In genomic region chr2:49691441-49691840, GRCm38 (mm10) we compare ENCODE assay signal across 18 mouse cellular contexts.
DNase-seq lines count a peak whose midpoint lies in the region; ATAC-seq and TF ChIP-seq lines count a peak whose summit lies in the region.
"Had no signal": no experiment of that assay in that cellular context is flagged by ENCODE, and none has a peak within 500 bp of the region (broad histone marks: within the 10 kb centered on the region; RNA-seq: fewer than 3 reads in every experiment).

No protein-coding gene starts in this region.

- no peak overlapping the region for H3K4me3 ChIP-seq in hindbrain, embryonic 13.5 days
- H3K4me3 ChIP-seq in hindbrain, embryonic 10.5 days = no peak overlapping the region
- H3K4me3 ChIP-seq in MEL (ENCODE audit: control insufficient read depth in 1 of 2, insufficient read depth in 1 of 2, low read depth in 2 of 2, low read length in 2 of 2) = peak overlapping the region in 1 of 2 experiments; percentile 22; a peak in 1 of 4 replicates
- no peak overlapping the region for H3K4me3 ChIP-seq in forebrain, embryonic 13.5 days
- H3K4me3 ChIP-seq in layer of hippocampus, adult 2 months = no peak overlapping the region
- H3K4me3 ChIP-seq: embryonic facial prominence, embryonic 15.5 days; gastrocnemius, adult 2 months; myocyte had no signal

- peak in 1 of 2 experiments; percentile 20; a peak in 1 of 4 replicates for TF ChIP-seq EP300 in MEL (IDR thresholded peaks at IDR 0.05; ENCODE audit: low read depth in 1 of 2, low read length in 2 of 2)

- TF ChIP-seq POLR2A in MEL (IDR thresholded peaks at IDR 0.05; ENCODE audit: control insufficient read depth in 1 of 2, insufficient read depth in 1 of 2, low read depth in 1 of 2, low read length in 2 of 2, poor library complexity in 1 of 2) = no peak

- ATAC-seq in hindbrain, embryonic 13.5 days (ENCODE audit: low FRiP score) = no peak
- peak; percentile 28; the same call in 1 of the 2 replicates for ATAC-seq in forebrain, embryonic 13.5 days
- peak; percentile 75 for ATAC-seq in megakaryocyte-erythroid progenitor cell, adult 5-6 weeks (replicated peaks; ENCODE audit: low FRiP score, low TSS enrichment, poor library complexity, severe bottlenecking)
- ATAC-seq: inflammation-experienced regulatory T-cells, adult 6 months; liver, postnatal 0 days had no signal

- no peak for DNase-seq in hindbrain, embryonic 10.5 days (ENCODE audit: low spot score)
- peak; percentile 43 for DNase-seq in MEL (ENCODE audit: low read depth, low spot score)
- no peak for DNase-seq in layer of hippocampus, adult 2 months (ENCODE audit: low spot score in 2 of 2)
- no peak for DNase-seq in kidney, postnatal 4 days
- DNase-seq: adrenal gland, adult 2 months; gastrocnemius, adult 2 months; heart, postnatal 36 days; kidney, adult 2 months; kidney, postnatal 10 days; liver, postnatal 0 days; lung, postnatal 10 days; thymus, adult 2 months had no signal

- no peaks in the 10 kb centered on the region for H3K79me2 ChIP-seq in MEL (ENCODE audit: control insufficient read depth, insufficient read depth, low read length, poor library complexity)

- TF ChIP-seq CTCF in MEL (IDR thresholded peaks at IDR 0.05 in 2 of 3, conservative IDR thresholded peaks at IDR 0.05 in 1 of 3; ENCODE audit: control insufficient read depth in 1 of 3, insufficient read depth in 1 of 3, low read depth in 2 of 3, low read length in 3 of 3, poor library complexity in 1 of 3, severe bottlenecking in 1 of 3) = no peak
- TF ChIP-seq CTCF in layer of hippocampus, adult 2 months (conservative IDR thresholded peaks at IDR 0.05) = no peak

- TF ChIP-seq RAD21 in MEL (IDR thresholded peaks at IDR 0.05; ENCODE audit: low read depth, low read length) = no peak

- H3K36me3 ChIP-seq in hindbrain, embryonic 13.5 days = peaks cover 11% of the 10 kb centered on the region
- peaks cover 48% of the 10 kb centered on the region for H3K36me3 ChIP-seq in hindbrain, embryonic 10.5 days
- H3K36me3 ChIP-seq in MEL (ENCODE audit: control insufficient read depth in 1 of 2, insufficient read depth in 2 of 2, low read length in 2 of 2) = no peaks in the 10 kb centered on the region; a peak in 1 of 4 replicates
- peaks cover 37% of the 10 kb centered on the region for H3K36me3 ChIP-seq in forebrain, embryonic 13.5 days (ENCODE audit: poor library complexity, severe bottlenecking)
- H3K36me3 ChIP-seq: embryonic facial prominence, embryonic 15.5 days had no signal

- peak overlapping the region; percentile 45; the same call in 1 of the 2 replicates for H3K27ac ChIP-seq in hindbrain, embryonic 13.5 days
- H3K27ac ChIP-seq in hindbrain, embryonic 10.5 days = no peak overlapping the region
- no peak overlapping the region for H3K27ac ChIP-seq in MEL (ENCODE audit: control insufficient read depth, low read depth, low read length)
- H3K27ac ChIP-seq in forebrain, embryonic 13.5 days = peak overlapping the region; percentile 41; the same call in 1 of the 2 replicates
- no peak overlapping the region for H3K27ac ChIP-seq in layer of hippocampus, adult 2 months
- H3K27ac ChIP-seq: embryonic facial prominence, embryonic 15.5 days; gastrocnemius, adult 2 months had no signal

- no peaks in the 10 kb centered on the region for H3K27me3 ChIP-seq in hindbrain, embryonic 13.5 days
- H3K27me3 ChIP-seq in hindbrain, embryonic 10.5 days (ENCODE audit: insufficient read depth, poor library complexity, severe bottlenecking) = no peaks in the 10 kb centered on the region
- H3K27me3 ChIP-seq in MEL (ENCODE audit: control insufficient read depth in 1 of 2, insufficient read depth in 2 of 2, low read length in 2 of 2) = peaks cover 0 to 4% of the 10 kb centered on the region in 2 experiments; a peak in 1 of 4 replicates
- H3K27me3 ChIP-seq in forebrain, embryonic 13.5 days = no peaks in the 10 kb centered on the region
- H3K27me3 ChIP-seq: embryonic facial prominence, embryonic 15.5 days had no signal

- H3K9me3 ChIP-seq in hindbrain, embryonic 13.5 days = no peaks in the 10 kb centered on the region
- no peaks in the 10 kb centered on the region for H3K9me3 ChIP-seq in hindbrain, embryonic 10.5 days
- H3K9me3 ChIP-seq in MEL (replicated peaks; ENCODE audit: insufficient read depth, low read length) = no peaks in the 10 kb centered on the region
- no peaks in the 10 kb centered on the region for H3K9me3 ChIP-seq in forebrain, embryonic 13.5 days (replicated peaks)
- H3K9me3 ChIP-seq: embryonic facial prominence, embryonic 15.5 days had no signal

- WGBS in hindbrain, embryonic 13.5 days = 72% methylated on average over 5 of the region's 5 CpGs
- 84% methylated on average over 5 of the region's 5 CpGs for WGBS in hindbrain, embryonic 10.5 days
- WGBS in forebrain, embryonic 13.5 days = 73% methylated on average over 5 of the region's 5 CpGs

- no peak overlapping the region for H3K4me2 ChIP-seq in hindbrain, embryonic 13.5 days
- H3K4me2 ChIP-seq in forebrain, embryonic 13.5 days = no peak overlapping the region
- H3K4me2 ChIP-seq: embryonic facial prominence, embryonic 15.5 days had no signal

- no peak overlapping the region for H3K9ac ChIP-seq in hindbrain, embryonic 13.5 days
- no peak overlapping the region for H3K9ac ChIP-seq in MEL (ENCODE audit: control insufficient read depth, low read depth, low read length, poor library complexity, severe bottlenecking)
- no peak overlapping the region for H3K9ac ChIP-seq in forebrain, embryonic 13.5 days
- H3K9ac ChIP-seq: embryonic facial prominence, embryonic 15.5 days; liver, postnatal 0 days had no signal

- peaks cover 54% of the 10 kb centered on the region for H3K4me1 ChIP-seq in hindbrain, embryonic 13.5 days (replicated peaks)
- peaks cover 21% of the 10 kb centered on the region for H3K4me1 ChIP-seq in hindbrain, embryonic 10.5 days (replicated peaks)
- H3K4me1 ChIP-seq in MEL (ENCODE audit: control insufficient read depth in 1 of 2, insufficient read depth in 2 of 2, low read length in 2 of 2) = peaks cover 0 to 3% of the 10 kb centered on the region in 2 experiments; a peak in 2 of 4 replicates
- H3K4me1 ChIP-seq in forebrain, embryonic 13.5 days = peaks cover 41% of the 10 kb centered on the region
- H3K4me1 ChIP-seq: embryonic facial prominence, embryonic 15.5 days had no signal

TF ChIP-seq in MEL, 35 proteins besides CTCF, POLR2A, EP300 and RAD21:
- TF ChIP-seq ZC3H11A (IDR thresholded peaks at IDR 0.05; ENCODE audit: low read depth, low read length) = no peak
- TF ChIP-seq MAX (IDR thresholded peaks at IDR 0.05; ENCODE audit: low read length) = no peak
- TF ChIP-seq ZNF384 (IDR thresholded peaks at IDR 0.05; ENCODE audit: low read depth, low read length) = no peak
- TF ChIP-seq ELF1 (IDR thresholded peaks at IDR 0.05; ENCODE audit: low read depth, low read length) = no peak
- no peak for TF ChIP-seq UBTF (IDR thresholded peaks at IDR 0.05; ENCODE audit: borderline replicate concordance, insufficient read depth, low read depth, low read length)
- no peak for TF ChIP-seq TAL1 (IDR thresholded peaks at IDR 0.05; ENCODE audit: low read length)
- TF ChIP-seq TCF12 (IDR thresholded peaks at IDR 0.05; ENCODE audit: low read depth, low read length) = peak; percentile 32; the same call in 1 of the 2 replicates
- TF ChIP-seq GATA1 (IDR thresholded peaks at IDR 0.05; ENCODE audit: low read depth, low read length) = peak; percentile 30; the same call in 1 of the 2 replicates
- no peak for TF ChIP-seq POLR2AphosphoS5 (IDR thresholded peaks at IDR 0.05; ENCODE audit: borderline replicate concordance, low read depth, low read length)
- no peak for TF ChIP-seq ZKSCAN1 (IDR thresholded peaks at IDR 0.05; ENCODE audit: low read depth, low read length)

Comparison
In these comparisons a context has a peak if more than half of its experiments do, and no peak if none do; other contexts are left out.
1. H3K27ac ChIP-seq: peak in hindbrain, embryonic 13.5 days (single experiment) and forebrain, embryonic 13.5 days (single experiment); none in hindbrain, embryonic 10.5 days (single experiment), MEL (single experiment) and layer of hippocampus, adult 2 months (single experiment).